Mouse (Mus musculus) intestine, postnatal 0 days (tissue): ENCODE measurements at regions not wholly inside any gene's neighbourhood (a gene's known extent, or its start where the extent isn't known, plus 50 kb on each side); places are given as distances from the start of the nearest gene placed in this dataset.
A peak's percentile ranks its signal among the peaks of the same experiment; 100 is the strongest.

Experiments used
- ATAC-seq: fragments of 200-750 bp; cut with Nextera tagmentation; 2 replicates; pipeline ENCODE4 v1.8.0; 2017; ENCODE audit warnings: mild to moderate bottlenecking, moderate TSS enrichment, moderate library complexity
- H3K27ac ChIP-seq: fragments of 300-500 bp; sonication (generic); 2 replicates; pipeline ENCODE4 v1.5.1; 2014; ENCODE audit warnings: mild to moderate bottlenecking, low read depth, low read length, moderate library complexity
- H3K27me3 ChIP-seq: fragments of 300-500 bp; sonication (generic); replicated peaks from 2 replicates; pipeline ENCODE4 v1.6.1; 2014; ENCODE audit warnings: low read length, mixed read lengths; ENCODE audit not compliant: control insufficient read depth, insufficient read depth
- H3K36me3 ChIP-seq: fragments of 300-500 bp; sonication (generic); 2 replicates; pipeline ENCODE4 v1.6.1; 2014; ENCODE audit warnings: mild to moderate bottlenecking, moderate library complexity; ENCODE audit not compliant: control insufficient read depth, insufficient read depth
- H3K4me1 ChIP-seq: fragments of 300-500 bp; sonication (generic); replicated peaks from 2 replicates; pipeline ENCODE4 v1.6.1; 2014; ENCODE audit warnings: antibody characterized with exemption, low read length, mixed read lengths; ENCODE audit not compliant: control insufficient read depth, insufficient read depth
- H3K4me2 ChIP-seq: fragments of 300-500 bp; sonication (generic); replicated peaks from 2 replicates; pipeline ENCODE4 v1.6.1; 2014; ENCODE audit warnings: low read depth, mild to moderate bottlenecking, moderate library complexity
- H3K4me3 ChIP-seq: fragments of 300-500 bp; sonication (generic); 2 replicates; pipeline ENCODE4 v1.5.1; 2014; ENCODE audit warnings: low read depth, low read length
- H3K9ac ChIP-seq: fragments of 300-500 bp; sonication (generic); 2 replicates; pipeline ENCODE4 v1.6.1; 2014; ENCODE audit warnings: mild to moderate bottlenecking, low read depth, low read length
- H3K9me3 ChIP-seq: fragments of 300-500 bp; sonication (generic); 2 replicates; pipeline ENCODE4 v1.6.1; 2016; ENCODE audit warnings: mixed run types; ENCODE audit not compliant: control insufficient read depth
- CTCF ChIP-seq: sonication (generic); IDR thresholded peaks from 2 replicates; pipeline ENCODE4 v1.5.1; 2016; ENCODE audit warnings: low read depth, mild to moderate bottlenecking, control low read depth, antibody characterized with exemption, moderate library complexity
- whole genome bisulfite sequencing: fragments of 180-500 bp; shearing (Covaris S2); extraction: QIAGEN DNeasy Blood & Tissue Kit; methylation state at CpG from one replicate; pipeline ENCODE4 v1.1.7; 2014; 5-methylcytosine and 5-hydroxymethylcytosine counted together

- H3K4me3 ChIP-seq = no peak overlapping the region
- H3K27me3 ChIP-seq = no peaks in the 10 kb centered on the region
- TF ChIP-seq CTCF = no peak
- no peak overlapping the region for H3K9ac ChIP-seq
- no peak overlapping the region for H3K4me2 ChIP-seq
- no peaks in the 10 kb centered on the region for H3K4me1 ChIP-seq
- no peak for ATAC-seq
- H3K36me3 ChIP-seq = no peaks in the 10 kb centered on the region
- H3K27ac ChIP-seq = no peak overlapping the region
- no peaks in the 10 kb centered on the region for H3K9me3 ChIP-seq
- 85% methylated on average over 7 of the region's 7 CpGs for WGBS
Observed at GRCm38 (mm10) chr2:33981321-33981720, 93.6 kb upstream of the Mvb12b start.

GRCm38 (mm10) chr2:33980884-33981283 lies 93.1 kb upstream of the Mvb12b start:
- 84% methylated on average over 10 of the region's 10 CpGs for WGBS
- Histone ChIP-seq H3K9ac (no peak overlapping the region), H3K4me2 (no peak overlapping the region), H3K9me3 (no peaks in the 10 kb centered on the region), H3K27me3 (no peaks in the 10 kb centered on the region), H3K4me1 (no peaks in the 10 kb centered on the region), H3K27ac (no peak overlapping the region), H3K36me3 (no peaks in the 10 kb centered on the region), H3K4me3 (no peak overlapping the region)
- no peak for TF ChIP-seq CTCF
- no peak for ATAC-seq

- no peak overlapping the region for H3K9ac ChIP-seq
- no peaks in the 10 kb centered on the region for H3K9me3 ChIP-seq
- H3K4me1 ChIP-seq = no peaks in the 10 kb centered on the region
- H3K36me3 ChIP-seq = no peaks in the 10 kb centered on the region
- no peaks in the 10 kb centered on the region for H3K27me3 ChIP-seq
- H3K4me2 ChIP-seq = no peak overlapping the region
- ATAC-seq = no peak
- H3K4me3 ChIP-seq = no peak overlapping the region
- no peak overlapping the region for H3K27ac ChIP-seq
- TF ChIP-seq CTCF = peak; percentile 35
Observed at GRCm38 (mm10) chr2:33979276-33979675, 91.5 kb upstream of the Mvb12b start.

- Histone ChIP-seq H3K27ac (no peak overlapping the region), H3K36me3 (no peaks in the 10 kb centered on the region), H3K4me1 (no peaks in the 10 kb centered on the region), H3K4me2 (no peak overlapping the region), H3K4me3 (no peak overlapping the region), H3K27me3 (no peaks in the 10 kb centered on the region), H3K9me3 (no peaks in the 10 kb centered on the region), H3K9ac (no peak overlapping the region)
- no peak for TF ChIP-seq CTCF
- no peak for ATAC-seq
- 61% methylated on average over 4 of the region's 4 CpGs for WGBS
Observed at GRCm38 (mm10) chr2:33978550-33978949, 90.8 kb upstream of the Mvb12b start.

GRCm38 (mm10) chr2:33977576-33978352 lies 90.0 kb upstream of the Mvb12b start:
- no peak for ATAC-seq
- H3K27ac ChIP-seq = no peak overlapping the region
- no peak overlapping the region for H3K4me3 ChIP-seq
- 73% methylated on average over 20 of the region's 20 CpGs for WGBS
- no peak overlapping the region for H3K9ac ChIP-seq
- H3K4me1 ChIP-seq = no peaks in the 10 kb centered on the region
- no peaks in the 10 kb centered on the region for H3K9me3 ChIP-seq
- no peaks in the 10 kb centered on the region for H3K27me3 ChIP-seq
- H3K4me2 ChIP-seq = no peak overlapping the region
- TF ChIP-seq CTCF = no peak
- no peaks in the 10 kb centered on the region for H3K36me3 ChIP-seq

GRCm38 (mm10) chr2:33977151-33977550 lies 89.4 kb upstream of the Mvb12b start:
- H3K27me3 ChIP-seq = no peaks in the 10 kb centered on the region
- no peak for TF ChIP-seq CTCF
- no peak overlapping the region for H3K4me2 ChIP-seq
- no peak for ATAC-seq
- no peak overlapping the region for H3K4me3 ChIP-seq
- H3K36me3 ChIP-seq = no peaks in the 10 kb centered on the region
- H3K9me3 ChIP-seq = no peaks in the 10 kb centered on the region
- no peak overlapping the region for H3K27ac ChIP-seq
- WGBS = 96% methylated on average over 5 of the region's 5 CpGs
- H3K9ac ChIP-seq = no peak overlapping the region
- H3K4me1 ChIP-seq = no peaks in the 10 kb centered on the region
